Mouse (Mus musculus) colon, adult 2 months (tissue): Measurements from ENCODE around the gene Gm11027. TPM values are rescaled to one million over a fixed set of nuclear protein-coding genes. Genes with fewer than 3 reads are reported as not detected.

Experiments used
- polyA plus RNA-seq: library from polyadenylated mRNA; depleted of rRNA; stranded (reverse); fragments of >200 nt; gene quantifications from 2 replicates; pipeline ENCODE4 v1.2.3, GENCODE M21; 2012; rRNA removed

The Gm11027 gene
- polyA plus RNA-seq, result not detected in 2 replicates

DNA sequence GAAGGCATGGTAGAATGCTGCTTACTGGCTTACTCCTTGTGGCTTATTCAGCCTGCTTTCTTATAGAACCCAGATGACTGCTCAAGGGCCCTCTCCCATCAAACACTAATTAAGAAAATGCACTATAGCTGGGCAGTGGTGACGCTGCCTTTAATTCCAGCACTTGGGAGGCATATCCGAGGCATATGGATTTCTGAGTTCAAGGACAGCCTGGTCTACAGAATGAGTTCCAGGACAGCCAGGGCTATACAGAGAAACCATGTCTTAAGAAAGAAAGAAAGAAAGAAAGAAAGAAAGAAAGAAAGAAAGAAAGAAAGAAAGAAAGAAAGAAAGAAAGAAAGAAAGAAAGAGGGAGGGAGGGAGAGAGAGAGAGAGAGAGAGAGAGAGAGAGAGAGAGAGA lies at the start of gene Gm11027:
Gm11027 (plus strand) TSS at position 301 of the 400 bp plus-strand sequence.

DNA sequence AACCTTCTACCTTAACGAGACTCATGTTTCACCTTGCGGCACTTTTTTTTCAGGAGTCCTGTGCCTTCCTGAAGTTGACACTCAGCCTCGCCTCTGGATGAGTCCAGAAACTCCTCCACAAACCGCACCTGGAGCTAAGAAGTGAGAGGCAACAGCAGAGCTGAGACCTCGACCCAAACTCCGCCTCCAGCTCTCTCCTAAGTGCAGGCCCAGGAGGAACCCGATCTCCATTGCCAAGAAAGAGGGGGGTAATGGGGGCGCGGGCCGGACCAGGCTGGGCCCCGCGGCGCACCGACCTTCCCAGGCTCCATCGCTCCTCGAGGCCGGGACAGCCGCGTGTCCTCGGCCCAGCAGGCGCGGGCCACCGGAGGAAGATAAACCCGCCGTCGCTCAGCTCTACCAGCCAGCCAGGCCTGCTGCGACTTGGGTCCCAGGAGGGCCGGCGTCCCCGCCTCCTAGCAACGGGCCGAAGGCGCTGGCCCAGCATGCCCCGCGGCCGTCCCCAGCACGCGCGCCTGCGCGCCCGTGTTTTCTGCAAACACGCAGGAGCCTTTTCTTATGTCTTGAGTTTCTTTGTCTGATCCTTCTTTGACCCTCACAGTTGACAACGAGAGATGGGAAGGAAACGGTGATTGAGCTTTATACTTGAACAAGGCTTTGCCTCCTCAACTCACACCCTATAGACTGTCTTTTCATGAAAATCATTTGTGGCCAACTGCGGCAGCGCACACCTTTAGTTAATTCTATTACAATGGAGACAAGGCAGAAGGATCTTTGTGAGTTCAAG lies 12.4 kb upstream of the Gm11027 start, which contains the start of gene Wdr60:
Wdr60 (minus strand) TSS at position 468 of the 787 bp plus-strand sequence.

DNA sequence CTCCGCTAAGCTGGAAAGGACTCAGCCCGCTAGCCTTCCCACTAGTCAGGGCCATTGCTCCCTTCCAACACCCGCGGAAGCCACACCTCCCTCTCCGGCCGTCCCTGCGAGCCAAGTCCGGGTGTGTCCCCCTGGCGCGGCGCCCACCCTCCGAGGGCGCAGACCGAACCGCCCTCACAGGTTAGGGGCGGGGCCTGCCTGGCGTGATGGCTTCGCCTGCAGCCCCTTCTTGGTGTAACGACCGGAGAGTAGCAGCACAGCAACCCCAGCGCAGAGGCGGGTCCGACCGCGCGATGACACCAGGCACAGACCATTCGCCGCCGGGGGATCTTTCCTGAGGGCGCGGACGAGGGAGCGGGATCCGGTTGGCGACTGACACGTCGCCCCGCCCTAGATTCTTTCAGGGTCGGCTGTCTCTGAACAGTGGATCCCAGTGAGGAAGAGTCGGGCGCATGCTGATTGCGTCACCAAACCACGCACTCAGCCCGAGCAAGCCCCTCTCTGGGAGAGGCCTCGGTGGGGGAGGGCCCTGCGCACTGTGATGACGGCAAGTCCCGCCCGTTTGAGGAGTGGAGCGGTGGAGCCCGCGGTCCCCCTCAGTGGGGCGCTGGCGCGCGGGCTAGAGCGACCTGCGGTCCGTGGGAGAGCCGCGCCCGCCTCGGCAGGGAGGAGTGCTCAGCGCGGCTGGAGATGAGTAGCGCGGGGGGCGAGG lies 5.6 kb downstream of the Gm11027 start, which contains the start of gene Esyt2:
Esyt2 (plus strand) TSS at position 544 of the 712 bp plus-strand sequence.

Other genes starting within 250 kb of the Gm11027 start
- gene Zfp386, start 227.7 kb upstream of the Gm11027 start, polyA plus RNA-seq, result 3.5 and 6.2 TPM in 2 replicates
- 5.3 and 8.2 TPM in 2 replicates for gene Vipr2, start 197.7 kb upstream of the Gm11027 start, polyA plus RNA-seq
- gene Wdr60, start 12.4 kb upstream of the Gm11027 start, polyA plus RNA-seq, result 4.0 TPM in 2 replicates
- 19.3 and 22.0 TPM in 2 replicates for gene Esyt2, start 5.8 kb downstream of the Gm11027 start, polyA plus RNA-seq
- gene Ncapg2, start 130.0 kb downstream of the Gm11027 start, polyA plus RNA-seq, result 2.3 TPM in 2 replicates
- gene Ptprn2, start 210.3 kb downstream of the Gm11027 start, polyA plus RNA-seq, result 41.4 and 44.7 TPM in 2 replicates